Mouse (Mus musculus): Measurements from ENCODE around the gene Acta2.

DNA sequence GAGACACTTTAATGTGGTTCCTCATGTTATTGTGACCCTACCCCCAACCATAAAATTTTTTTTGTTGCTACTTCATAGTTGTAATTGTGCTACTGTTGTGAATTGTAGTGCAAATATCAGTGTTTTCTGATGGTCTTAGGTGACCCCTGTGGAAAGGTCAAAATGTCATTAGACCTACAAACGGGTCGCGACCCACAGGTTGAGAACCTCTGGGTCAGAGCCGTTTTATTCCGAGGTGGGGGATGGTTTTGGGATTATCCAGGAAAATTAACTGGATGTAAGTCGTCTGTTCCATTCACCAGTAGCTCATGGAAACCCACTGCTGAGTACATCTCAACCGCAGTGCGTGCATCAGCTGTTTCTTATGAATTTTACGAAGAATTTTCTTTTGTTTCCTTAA lies 61.7 kb downstream of the Acta2 start:
- TF ChIP-seq CTCF (conservative IDR thresholded peaks at IDR 0.05; ENCODE audit: low read length), result no peak
- TF ChIP-seq POU5F1 (IDR thresholded peaks at IDR 0.05; ENCODE audit: borderline replicate concordance, low read length), result no peak
- TF ChIP-seq NANOG (IDR thresholded peaks at IDR 0.05; ENCODE audit: borderline replicate concordance, low read length), result no peak
